Mouse (Mus musculus) heart, adult 8-10 months (tissue): ENCODE results near the gene Mlh3. TPM values are rescaled to one million over a fixed set of nuclear protein-coding genes. Genes with fewer than 3 reads are reported as not detected.

Experiments used
- DNase-seq: peaks from one replicate; pipeline ENCODE4 v3.0.0; 2022; ENCODE audit warnings: low spot score
- microRNA-seq: library from miRNA; unstranded; fragments of <30 nt; microRNA quantifications from one replicate; pipeline ENCODE4 v1.2.0, GENCODE M21; 2022
- total RNA-seq, 4 experiments: library from RNA; stranded (reverse); gene quantifications; 2 replicates each; pipeline ENCODE4 v1.2.4; 2022

Mlh3 gene
- total RNA-seq, 4 experiments from 2014 or later = 9.4 to 11.3 (median 10.3) TPM

- DNase-seq = peak; percentile 68
Observed at GRCm38 (mm10) chr12:85192461-85193108, 77.8 kb downstream of the Mlh3 start.

DNA sequence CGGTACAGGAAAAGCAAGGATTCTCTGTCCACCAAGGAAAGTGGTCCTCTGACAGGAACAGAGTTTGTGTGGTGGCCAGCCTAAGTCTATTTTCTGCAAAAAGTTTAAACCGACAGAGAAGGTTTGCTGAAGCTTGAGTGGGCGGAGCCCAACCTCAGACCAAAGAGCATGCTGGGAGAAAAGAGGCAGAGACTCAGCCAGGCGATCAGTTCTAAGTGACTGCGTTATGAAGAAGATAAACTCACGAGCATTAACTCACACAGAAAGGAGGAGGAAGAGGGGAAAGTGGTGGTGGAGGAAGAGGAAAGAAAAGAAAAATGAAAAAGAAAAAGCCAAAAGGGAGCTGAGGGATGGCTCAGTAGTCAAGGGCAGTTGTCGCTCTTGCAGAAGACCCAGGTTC lies 80.1 kb downstream of the Mlh3 start:
- DNase-seq = no peak

DNA sequence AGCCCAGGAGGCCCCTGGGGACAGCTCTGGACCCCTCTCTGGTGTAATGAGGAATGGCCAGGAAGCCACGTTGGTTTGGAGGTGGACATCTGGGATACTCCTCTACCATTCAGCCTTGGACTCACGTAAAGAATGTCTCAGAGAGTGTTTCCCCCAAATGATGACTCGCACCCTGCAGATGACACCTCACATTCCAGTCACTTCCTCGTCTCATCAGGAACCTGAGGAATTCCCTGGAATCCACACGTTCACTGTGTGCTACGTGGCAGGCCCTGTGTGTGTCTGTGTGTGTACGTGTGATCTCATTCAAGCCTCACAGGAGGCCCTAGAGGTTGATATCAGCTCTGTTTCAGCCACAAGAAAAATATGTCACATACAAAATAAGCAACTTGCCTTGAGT lies 84.0 kb downstream of the Mlh3 start:
- no peak for DNase-seq

DNA sequence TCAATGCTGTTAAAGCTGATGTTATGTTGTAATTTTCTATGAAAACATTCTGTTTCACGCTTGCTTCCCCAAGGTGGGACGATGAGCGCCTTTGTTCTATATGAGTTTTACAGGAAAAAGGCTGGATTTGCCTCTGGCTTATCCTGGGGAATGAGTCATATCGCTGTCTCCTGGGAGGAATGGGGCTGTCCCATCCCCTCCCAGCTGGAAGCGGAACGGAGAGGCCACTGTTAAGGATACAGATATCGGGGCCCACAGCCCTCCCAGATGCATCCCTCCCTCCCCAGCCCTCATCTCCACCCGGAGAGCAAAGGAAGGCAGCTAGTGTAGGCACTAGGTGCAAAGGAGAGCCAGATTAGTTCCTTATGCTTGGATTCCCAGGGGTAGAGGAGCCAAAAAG lies 84.6 kb downstream of the Mlh3 start:
- DNase-seq = peak; percentile 72

Small RNA genes lying within 50 kb of the gene (microRNA-seq; reads per million reads assigned to microRNA genes)
- gene Mir6938 = not detected

Other genes with a start within 250 kb of the Mlh3 start
- 1 to 10 TPM; 1.1 to 3.0 (median 1.8) TPM for gene Prox2, start 159.8 kb downstream of the Mlh3 start, total RNA-seq
- 100 to 1,000 TPM; 715 to 820 (median 788) TPM for gene Dlst, start 159.8 kb downstream of the Mlh3 start, total RNA-seq
- gene Rps6kl1, start 119.3 kb downstream of the Mlh3 start, total RNA-seq = 1 to 10 TPM; 1.7 to 3.5 (median 2.8) TPM
- 1 to 10 TPM; 3.7 to 5.1 (median 4.1) TPM for gene Pgf, start 92.8 kb downstream of the Mlh3 start, total RNA-seq
- gene Eif2b2, start 51.1 kb downstream of the Mlh3 start, total RNA-seq = 10 to 100 TPM; 39.5 to 50.6 (median 45.2) TPM
- gene Acyp1, start 17.8 kb upstream of the Mlh3 start, total RNA-seq = 10 to 100 TPM; 20.6 to 27.9 (median 22.9) TPM
- 1 to 10 TPM; 2.6 to 3.2 (median 2.6) TPM for gene Zc2hc1c, start 18.0 kb upstream of the Mlh3 start, total RNA-seq
- 100 to 1,000 TPM; 119 to 127 (median 123) TPM for gene Nek9, start 68.8 kb upstream of the Mlh3 start, total RNA-seq
- gene Tmed10, start 104.2 kb upstream of the Mlh3 start, total RNA-seq = 100 to 1,000 TPM; 164 to 177 (median 171) TPM
- 10 to 100 TPM in 2 of 4 experiments, 1 to 10 TPM in 2; 2.4 to 26.4 (median 15.7) TPM for gene Fos, start 203.3 kb upstream of the Mlh3 start, total RNA-seq